Mouse (Mus musculus): ENCODE results near the gene Tmc8.

Gene Tmc8

DNA sequence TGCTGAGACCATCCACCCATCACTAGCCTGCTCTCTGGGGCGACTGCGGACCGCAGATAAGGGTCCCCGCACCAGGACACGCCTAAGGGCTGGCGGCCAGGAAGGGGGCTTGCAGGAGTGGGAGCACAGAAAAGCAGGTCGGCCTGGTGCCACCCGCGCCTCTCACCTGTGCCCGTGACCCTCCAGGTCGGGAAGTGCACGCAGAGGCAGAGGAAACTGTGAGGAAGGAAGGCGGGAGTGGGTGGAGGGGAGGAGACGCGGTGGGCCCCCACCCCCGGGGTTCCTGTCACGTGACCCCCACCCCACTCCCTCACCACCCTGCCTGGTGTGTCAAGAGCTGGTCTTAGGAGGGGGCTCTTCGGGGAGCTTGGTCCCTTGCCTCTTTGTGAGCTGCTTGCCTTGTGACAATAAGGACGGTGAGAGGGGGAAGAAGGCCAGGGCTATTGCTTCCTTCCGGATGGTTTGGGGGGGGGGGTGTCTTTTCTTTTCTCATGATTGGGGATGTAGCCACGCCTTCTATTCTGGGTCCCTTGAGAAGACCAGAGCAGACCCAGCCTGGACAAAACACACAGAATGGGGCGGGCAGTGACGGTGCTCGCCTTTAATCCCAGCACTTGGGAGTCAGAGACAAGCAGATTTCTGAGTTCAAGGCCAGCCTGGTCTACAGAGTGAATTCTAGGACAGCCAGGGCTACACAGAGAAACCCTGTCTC is at the start of gene Tmc8, which contains the start of gene Tmc6:
Tmc8 (plus strand) TSS at position 84 of the 712 bp plus-strand sequence.
Tmc6 (minus strand) TSS at position 206 of the 712 bp plus-strand sequence.
- no peak for DNase-seq (ENCODE audit: low spot score in 2 of 2)

DNA sequence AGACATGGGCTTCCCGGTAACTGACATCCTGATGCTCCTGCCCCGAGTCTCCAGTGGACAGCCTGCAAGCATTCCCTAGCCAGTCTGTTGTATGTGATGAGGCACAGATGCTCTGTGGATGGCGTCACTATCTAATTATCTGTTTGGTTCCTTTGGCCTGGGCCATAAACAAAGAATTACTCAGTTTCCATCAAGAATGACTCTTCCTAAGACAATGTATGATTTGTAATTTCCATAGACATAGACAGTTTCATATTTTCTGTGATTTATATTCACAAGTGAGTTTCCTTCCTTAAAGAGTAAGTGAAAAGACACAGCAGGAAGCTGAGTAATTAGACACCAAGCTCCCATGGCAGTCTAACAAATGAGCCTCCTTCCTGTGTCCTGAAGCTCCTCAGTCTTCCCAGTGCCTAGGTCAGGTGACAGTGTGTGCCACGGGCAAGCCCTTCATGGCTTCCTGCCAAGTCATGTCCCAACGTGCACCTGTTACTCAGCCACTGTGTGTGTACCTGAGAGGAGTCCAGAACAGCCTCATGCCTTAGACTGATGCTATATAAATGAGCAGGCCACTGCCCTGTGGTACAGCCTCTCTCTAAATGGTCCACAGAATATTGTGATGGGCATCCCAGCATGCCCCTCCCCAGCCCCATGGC is 45.7 kb upstream of the Tmc8 start:
- no peak for DNase-seq (ENCODE audit: low spot score in 2 of 2)

DNA sequence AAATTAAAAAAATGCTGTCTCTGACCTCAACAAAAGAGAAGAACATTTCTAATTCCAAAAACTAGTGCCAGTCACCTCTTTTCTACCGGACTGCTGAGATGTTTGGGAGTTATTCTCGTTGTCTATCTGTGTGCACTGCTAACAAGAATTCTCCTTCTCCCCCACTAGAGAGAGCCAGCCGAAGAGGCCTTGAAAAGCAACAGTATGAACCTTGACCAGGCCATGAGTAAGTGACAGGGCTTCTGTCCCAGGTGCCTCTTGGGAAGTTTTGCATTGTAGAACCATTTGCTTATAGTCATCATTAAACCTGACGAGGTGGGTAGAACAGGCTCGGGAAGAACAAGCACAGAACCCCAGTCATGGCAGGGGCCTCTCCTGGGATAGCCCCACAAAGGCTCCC is 43.8 kb upstream of the Tmc8 start:
- DNase-seq (ENCODE audit: low spot score in 2 of 2), result no peak

DNA sequence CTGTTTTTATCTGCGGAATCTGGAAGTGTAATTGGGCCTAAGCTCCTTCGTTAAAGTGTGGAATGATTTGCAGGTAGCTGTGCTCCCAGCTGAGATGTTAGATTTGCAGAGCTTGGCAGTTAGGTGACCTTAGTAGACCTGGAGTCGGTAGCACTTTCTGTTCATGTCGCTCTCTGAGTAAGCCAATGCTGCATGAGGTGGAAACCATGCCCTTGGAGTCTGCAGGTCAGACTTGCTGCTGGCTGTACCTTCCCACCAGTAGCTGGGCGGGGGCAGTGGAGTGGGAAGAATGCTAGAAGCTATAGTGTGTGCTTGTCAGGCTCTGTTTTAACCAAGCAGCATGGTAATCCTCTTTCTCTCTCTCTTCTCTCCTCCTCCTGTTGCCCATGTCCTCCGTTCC is 40.7 kb upstream of the Tmc8 start:
- DNase-seq (ENCODE audit: low spot score in 2 of 2), result no peak

DNA sequence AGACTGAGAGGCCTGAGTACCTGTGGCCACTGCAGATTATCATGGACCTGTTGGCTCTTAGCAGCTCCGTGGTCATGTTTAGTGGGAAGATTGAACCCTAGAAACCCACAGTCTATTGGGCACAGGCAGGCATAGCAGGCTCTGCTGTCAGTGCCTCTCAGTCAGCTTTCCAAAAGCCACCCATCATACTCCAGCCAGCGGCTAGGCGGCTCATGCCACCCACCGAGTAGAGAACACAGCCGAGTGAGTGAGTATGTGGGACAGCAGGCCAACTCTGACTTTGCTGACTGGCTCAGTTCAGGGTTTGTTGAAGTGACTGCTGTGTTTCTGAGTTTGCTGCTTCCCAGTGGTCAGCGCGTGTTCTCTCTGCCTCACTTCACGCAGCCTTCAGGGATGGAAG is 39.6 kb upstream of the Tmc8 start:
- no peak for DNase-seq (ENCODE audit: low spot score in 2 of 2)

DNA sequence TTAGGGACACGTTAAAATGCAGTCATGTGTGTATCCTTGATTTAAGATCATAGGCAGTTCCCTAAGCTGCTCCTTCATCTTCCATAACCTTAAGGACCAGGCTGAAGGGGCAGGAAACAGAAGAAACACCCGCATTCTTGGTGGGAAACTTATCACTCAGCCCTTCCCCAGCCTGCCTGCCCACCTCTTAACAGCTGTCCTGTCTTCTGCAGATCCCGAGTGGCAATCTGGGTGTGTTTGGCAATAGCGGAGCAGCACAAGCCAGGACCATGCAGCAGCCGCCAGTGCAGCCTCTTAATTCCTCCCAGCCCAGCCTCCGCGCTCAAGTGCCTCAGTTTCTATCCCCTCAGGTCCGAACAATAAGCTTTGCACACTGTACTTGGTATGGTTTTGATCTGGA is 39.2 kb upstream of the Tmc8 start:
- DNase-seq (ENCODE audit: low spot score in 2 of 2), result no peak

DNA sequence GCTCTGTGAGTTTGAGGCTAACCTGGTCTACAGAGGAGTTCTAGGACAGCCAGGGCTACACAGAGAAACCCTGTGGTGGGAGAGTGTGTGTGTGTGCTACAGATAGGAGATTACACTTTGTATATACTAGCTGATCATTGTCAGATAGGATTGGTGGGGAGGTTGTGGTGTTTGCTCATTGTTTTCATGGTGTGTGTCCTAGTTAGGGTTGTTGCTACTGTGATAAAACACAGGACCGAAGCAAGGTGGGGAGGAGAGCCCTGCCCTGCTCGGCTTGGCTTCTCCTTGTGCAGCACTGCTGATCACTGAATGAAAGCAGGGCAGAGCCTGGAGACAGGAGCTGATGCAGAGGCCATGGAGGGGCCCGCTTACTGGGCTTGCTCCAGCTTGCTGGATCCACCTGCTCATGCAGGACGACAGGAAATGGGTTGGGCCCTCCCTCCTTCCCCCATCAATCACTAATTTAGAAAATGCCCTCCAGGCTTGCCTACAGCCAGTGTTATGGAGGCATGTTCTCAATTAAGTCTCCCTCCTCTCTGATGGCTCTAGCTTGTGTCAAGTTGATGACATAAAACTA is 38.3 kb upstream of the Tmc8 start:
- no peak for DNase-seq (ENCODE audit: low spot score in 2 of 2)

DNA sequence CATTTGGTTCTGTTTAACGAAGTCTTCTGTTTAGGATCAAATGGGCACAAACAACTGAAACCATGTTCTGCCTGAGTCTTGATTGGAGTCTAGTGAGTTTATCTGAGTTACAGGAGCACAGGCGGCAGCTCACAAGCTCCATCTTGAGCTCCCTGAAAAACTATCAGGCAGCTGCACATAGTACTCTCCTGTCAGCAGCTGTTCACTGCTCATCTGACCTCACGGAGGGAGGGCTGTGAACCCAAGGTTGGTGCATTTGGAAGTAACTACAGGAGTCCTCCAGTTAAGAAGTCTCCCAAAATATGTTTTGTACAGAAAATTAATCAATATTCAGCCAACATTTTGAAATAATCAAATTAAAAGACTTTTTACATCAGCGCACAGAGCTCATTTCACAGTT is 33.2 kb upstream of the Tmc8 start:
- DNase-seq (ENCODE audit: low spot score in 2 of 2), result no peak

DNA sequence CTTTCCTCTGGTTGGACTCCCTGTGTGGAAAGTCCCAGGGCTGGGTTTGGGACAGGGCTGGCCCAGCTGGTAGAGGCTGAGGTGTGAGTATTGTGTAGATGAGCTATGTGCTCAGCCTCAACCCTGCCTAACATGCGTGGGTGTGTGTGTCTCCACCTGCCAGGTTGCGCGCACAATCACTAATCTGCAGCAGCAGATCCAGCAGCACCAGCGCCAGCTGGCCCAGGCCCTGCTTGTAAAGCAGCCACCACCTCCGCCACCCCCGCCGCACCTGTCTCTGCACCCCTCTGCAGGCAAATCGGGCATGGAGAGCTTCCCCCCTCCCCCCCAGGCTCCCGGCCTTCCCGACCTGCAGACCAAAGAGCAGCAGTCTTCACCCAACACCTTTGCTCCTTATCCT is 32.5 kb upstream of the Tmc8 start:
- DNase-seq (ENCODE audit: low spot score in 2 of 2), result no peak

DNA sequence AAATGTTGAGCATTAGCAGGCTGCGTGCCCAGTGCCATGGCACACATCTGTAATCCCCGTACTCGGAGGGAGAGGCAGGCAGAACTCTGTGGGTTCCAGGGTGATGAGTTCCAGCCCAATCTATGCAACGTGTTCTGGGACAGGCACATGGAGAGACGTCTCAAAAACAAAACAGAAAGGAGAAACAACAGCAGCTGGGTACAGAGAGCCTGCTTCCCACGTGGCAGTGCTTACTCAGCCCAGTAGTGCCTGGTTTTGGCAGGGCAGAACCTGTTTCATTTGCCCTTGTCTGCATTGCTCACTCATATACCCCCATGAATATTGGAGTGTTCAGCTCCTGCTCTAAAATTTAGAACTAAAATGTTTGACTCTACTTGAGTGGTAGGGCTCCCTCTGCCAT is 30.3 kb upstream of the Tmc8 start:
- no peak for DNase-seq (ENCODE audit: low spot score in 2 of 2)

DNA sequence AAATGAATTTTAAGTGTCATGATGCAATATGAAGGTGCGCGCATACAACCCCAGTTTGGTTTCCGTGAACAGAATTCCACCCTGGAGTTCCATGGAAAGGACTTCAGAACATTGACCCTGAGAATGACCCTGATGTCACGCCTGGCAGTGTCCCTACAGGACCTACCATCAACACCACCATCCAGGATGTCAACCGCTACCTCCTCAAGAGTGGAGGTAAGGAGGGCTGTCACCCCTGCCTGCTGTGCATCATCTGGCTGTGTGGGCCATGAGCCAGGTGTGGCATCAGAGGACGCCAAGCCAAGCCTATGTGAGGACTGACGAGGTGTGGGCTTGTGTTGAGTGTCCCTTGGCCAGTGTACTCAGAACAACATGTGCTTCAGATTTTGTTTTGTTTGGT is 26.0 kb upstream of the Tmc8 start:
- DNase-seq (ENCODE audit: low spot score in 2 of 2), result no peak

DNA sequence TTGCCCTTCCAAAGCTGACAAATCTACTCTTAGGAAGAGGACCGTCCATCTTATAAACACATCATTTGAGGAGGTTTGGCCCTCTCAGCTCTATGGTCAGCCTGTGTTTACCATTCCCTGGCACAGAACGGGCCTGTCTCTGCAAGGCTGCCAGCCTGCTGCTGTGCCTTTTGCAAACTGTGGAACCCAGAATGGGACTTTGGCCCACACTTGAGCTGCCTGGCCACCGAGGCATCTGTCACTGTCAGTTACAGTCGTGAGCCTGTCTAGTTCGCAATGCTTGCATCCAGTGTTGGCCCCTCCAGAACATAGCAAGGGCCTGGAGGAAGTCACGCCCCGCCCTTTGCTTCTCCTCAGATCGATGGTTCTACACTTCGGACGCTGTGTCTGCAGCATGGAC is 22.6 kb upstream of the Tmc8 start:
- no peak for DNase-seq (ENCODE audit: low spot score in 2 of 2)

DNA sequence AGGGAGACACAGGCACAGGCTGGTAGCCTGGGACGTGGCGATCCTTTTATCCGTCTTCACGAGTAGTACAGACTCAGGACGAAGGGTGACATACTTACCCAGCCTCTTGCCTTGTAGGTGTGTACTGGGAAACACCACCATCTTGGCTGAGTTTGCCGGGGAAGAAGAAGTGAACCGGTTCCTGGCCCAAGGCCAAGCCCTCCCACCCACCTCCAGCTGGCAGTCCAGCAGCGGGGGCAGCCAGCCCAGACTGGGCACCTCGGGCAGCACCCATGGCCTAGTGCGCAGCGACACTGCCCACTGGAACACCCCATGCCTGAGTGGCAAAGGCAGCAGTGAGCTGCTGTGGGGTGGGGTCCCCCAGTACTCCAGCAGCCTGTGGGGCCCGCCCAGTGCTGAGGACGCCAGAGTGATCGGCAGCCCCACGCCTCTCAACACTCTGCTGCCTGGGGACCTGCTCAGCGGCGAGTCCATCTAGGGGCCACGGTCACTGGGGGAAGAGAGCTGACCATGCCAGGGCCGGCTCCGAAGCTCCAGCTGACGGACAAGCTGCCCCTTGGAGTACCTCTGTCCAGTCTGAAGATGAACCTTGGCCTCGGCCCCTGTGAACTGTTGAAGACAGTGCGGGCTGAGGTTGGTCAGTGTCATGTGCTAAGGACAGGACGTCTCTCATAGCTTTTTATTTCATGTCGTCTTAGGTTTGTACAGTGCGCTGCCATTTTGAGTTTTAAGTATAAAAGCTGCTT is 21.3 kb upstream of the Tmc8 start:
- DNase-seq (ENCODE audit: low spot score in 2 of 2), result no peak

DNA sequence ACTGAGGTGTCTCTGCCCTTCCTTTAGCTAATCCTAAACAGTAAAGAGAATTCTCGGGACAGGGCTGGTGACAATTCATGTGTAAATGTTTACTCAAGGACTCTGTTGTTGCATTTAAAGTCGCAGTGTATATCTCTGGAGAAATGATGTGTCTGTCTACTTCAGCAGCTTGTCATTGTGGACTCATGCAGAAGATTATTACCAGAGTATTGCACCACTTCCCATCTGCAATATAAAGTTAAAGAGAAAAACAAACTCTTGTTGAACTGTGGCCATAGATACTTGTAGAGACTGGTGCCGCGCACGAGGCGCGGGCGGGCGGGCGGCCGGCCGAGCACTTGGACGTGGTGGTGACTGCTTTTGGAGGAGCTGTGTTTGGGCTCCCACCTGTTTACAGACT is 20.1 kb upstream of the Tmc8 start:
- DNase-seq (ENCODE audit: low spot score in 2 of 2), result no peak

DNA sequence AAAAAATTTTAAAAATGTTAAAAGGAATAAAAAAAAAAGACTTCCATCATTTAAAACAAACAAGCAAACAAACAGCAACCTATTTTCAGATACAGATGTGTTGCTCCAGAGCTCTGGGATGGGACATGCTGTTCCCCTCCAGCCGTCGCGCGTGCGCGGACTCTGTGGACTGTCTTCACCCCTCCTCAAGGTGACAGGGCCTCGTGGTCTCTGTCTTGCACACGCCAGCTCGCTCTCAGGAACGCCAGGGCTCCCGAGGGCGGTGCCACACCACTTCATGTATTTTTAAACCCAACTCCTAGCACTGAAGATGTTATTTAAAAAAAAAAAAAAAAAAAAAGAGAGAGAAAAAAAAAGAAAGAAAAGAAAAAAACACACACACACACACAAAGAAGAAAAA is 19.6 kb upstream of the Tmc8 start:
- no peak for DNase-seq (ENCODE audit: low spot score in 2 of 2)

DNA sequence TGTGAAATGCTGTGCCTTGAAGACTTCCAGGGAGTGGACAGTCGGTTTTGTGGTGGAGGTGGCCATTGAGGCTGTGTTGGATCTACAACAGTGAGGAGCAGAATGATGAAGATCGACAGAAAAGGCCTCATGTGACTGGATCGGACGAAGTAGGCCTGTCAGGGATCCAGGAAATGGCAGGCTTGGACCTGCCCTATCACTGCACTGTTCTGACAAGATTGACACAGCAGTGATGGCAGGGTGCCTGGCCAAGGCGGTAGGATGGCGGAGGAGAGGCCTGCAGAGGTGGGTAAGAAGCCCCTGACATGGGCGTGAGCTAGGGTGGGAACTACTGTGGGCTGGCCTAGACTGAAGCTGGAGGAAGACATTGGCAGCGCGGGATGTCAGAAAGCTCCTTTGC is 17.6 kb upstream of the Tmc8 start:
- DNase-seq (ENCODE audit: low spot score in 2 of 2), result no peak

DNA sequence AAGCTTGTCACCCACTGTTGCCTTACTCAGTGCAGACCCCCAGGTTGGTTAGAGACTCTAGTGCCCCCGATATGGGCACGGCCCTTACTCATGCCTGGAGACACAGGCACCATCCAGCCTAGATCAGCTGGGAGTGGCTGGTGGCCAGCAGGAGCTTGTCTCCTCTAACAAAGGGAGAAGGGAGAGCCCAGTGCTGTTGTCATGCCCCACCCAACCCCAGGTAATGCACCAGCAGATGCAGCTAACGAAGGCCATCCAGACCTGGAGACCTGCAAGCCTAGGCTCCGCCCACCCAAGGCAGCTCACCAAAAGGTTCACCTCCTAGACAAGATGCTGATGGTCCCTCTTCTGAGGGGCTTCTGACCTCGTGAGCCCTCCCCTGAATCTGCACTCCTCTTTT is 16.5 kb upstream of the Tmc8 start:
- DNase-seq (ENCODE audit: low spot score in 2 of 2), result no peak

DNA sequence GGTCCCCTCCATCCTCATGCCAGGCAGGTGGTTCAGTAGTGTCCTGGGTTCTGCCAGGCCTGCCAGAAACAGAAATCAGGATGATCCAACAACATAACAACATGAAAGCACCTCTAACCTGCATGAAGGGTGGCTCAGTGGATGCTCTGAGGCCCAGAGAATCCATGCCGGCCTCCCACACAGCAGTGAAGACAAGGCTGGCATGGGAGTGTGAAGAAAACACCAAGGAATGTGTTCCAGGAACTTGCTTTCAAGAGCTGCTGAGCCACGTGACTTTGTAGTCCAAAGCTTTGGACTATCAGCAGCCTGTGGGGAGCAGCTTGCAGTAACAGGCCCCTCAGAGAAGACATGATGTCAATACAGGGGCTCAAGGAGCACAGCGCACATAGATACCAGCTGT is 15.6 kb upstream of the Tmc8 start:
- DNase-seq (ENCODE audit: low spot score in 2 of 2), result no peak

DNA sequence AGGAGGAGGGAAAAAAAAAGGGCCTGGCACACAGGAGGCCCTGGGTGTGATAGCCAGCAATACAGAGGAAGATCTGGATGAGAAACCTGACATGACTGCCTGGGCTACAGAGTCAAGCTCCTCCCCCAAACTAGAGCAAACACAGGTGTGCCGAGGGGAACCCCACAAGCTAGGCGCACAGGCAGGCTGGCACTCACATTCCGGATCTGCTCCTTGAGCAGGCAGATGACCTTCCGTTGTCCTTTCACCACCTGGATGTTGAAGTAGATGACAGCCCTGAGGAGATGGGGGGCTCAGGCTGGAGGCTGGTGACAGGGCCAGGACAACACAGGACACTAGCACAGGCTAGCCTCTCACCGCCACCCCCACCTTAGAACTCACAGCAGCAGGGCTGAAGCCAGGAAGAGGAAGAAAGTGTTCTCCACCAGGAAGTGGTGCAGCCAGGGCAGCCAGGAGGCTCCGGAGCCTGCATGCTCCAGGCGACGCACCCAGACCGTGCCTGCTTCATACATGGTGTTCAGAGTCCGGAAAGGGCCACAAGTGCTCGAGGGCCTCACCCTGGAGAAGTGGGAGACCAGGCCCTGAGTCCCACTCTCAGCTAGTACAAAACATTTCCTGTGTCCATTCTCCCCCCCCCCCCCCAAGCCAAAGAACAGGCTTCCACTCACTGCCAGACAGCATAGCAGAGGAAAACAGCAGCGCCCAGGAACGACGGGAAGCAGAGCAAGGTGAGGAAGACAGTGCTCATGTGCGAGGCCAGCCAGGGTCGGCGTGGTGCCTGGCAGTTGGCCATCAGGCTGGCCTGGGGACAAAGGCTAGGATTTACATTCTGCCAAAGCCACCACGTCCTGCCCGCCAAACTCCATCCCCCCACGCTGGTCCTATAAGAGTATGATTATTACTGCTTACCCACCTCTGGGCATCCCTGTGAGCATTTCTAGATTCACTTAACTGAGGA is 12.9 kb upstream of the Tmc8 start:
- no peak for DNase-seq (ENCODE audit: low spot score in 2 of 2)

DNA sequence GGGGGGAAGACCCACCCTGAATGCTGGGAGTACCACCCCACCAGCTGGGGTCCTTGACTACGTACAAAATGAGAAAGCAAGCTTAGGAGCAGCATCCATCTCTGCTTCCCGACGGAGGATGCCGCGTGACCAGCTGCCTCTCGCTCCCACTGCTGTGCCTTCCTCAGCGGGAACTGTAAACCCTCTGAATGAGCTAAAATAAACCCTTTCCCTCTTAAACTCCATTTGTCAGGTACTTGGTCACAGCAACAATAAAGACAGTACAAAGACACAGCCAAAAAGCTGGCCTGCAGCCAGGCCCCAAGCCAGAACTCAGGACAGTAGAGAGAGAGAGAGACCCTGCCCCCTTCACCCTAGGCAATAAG is 12.2 kb upstream of the Tmc8 start:
- no peak for DNase-seq (ENCODE audit: low spot score in 2 of 2)

DNA sequence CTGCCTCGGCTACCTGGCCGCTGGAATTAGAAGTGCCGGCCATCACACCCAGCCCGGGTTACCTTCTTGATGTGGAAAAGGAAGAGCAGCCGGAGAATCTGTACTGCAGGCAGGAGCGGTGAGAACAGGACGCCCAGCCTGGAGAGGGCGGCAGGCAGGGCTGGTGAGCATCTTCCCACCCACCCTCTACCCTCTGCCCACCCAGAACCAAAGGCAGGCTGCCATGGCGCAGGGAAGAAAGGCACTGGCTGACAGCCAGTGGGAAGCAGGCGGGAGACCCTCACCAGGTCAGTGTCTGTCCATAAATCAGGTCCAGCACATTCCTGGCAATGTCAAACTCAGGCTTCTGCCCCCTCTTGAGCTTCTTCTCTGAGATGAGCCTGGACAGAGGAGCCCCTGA is 11.5 kb upstream of the Tmc8 start:
- no peak for DNase-seq (ENCODE audit: low spot score in 2 of 2)

DNA sequence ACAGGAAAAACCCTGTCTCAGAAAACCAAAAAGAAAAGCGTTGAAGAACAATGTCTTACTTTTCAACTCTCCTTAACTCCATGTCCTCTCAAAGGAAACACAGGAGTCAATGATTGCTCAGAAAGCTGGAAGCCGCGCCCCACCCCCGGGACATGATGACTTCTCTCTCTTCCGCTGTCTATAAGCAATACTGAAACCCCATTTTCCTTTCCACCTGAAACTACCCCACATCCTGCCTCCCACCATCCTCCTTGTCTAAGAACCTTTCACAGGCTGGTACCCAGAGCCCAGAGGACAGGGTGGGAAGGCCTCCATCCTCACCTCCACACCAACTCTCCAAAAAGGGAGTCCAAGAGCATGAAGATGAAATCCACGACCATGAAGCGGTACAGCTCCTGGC is 9.5 kb upstream of the Tmc8 start:
- no peak for DNase-seq (ENCODE audit: low spot score in 2 of 2)
